Mouse (Mus musculus) forebrain, embryonic 10.5 days (tissue): ENCODE data around the gene Leng9. TPM values are rescaled to one million over a fixed set of nuclear protein-coding genes. Genes with fewer than 3 reads are reported as not detected.

Experiments used
- DNase-seq: peaks from one replicate; pipeline ENCODE4 v3.0.0-alpha.2; 2017; ENCODE audit warnings: low spot score; ENCODE audit errors: extremely low spot score
- H3K27ac ChIP-seq: fragments of 300-500 bp; sonication (generic); 2 replicates; pipeline ENCODE4 v1.5.1; 2016; ENCODE audit warnings: mild to moderate bottlenecking
- H3K27me3 ChIP-seq: fragments of 300-500 bp; sonication (generic); 2 replicates; pipeline ENCODE4 v1.6.1; 2016; ENCODE audit warnings: mild to moderate bottlenecking; ENCODE audit not compliant: poor library complexity, severe bottlenecking
- H3K36me3 ChIP-seq: fragments of 300-500 bp; sonication (generic); replicated peaks from 2 replicates; pipeline ENCODE4 v1.6.1; 2016; ENCODE audit warnings: mild to moderate bottlenecking, moderate library complexity
- H3K4me1 ChIP-seq: fragments of 300-500 bp; sonication (generic); 2 replicates; pipeline ENCODE4 v1.6.1; 2016
- H3K4me3 ChIP-seq: fragments of 300-500 bp; sonication (generic); 2 replicates; pipeline ENCODE4 v1.5.1; 2016; ENCODE audit warnings: mild to moderate bottlenecking, moderate library complexity
- H3K9me3 ChIP-seq: fragments of 300-500 bp; sonication (generic); 2 replicates; pipeline ENCODE4 v1.6.1; 2016; ENCODE audit warnings: mild to moderate bottlenecking, moderate library complexity
- WGBS: fragments of 180-500 bp; shearing (Covaris S2); methylation state at CpG from one replicate; pipeline ENCODE4 v1.1.7; 2016; 5-methylcytosine and 5-hydroxymethylcytosine counted together
- polyA plus RNA-seq: library from polyadenylated mRNA; unstranded; fragments of >200 nt; fragmentation: Nextera tagmentation; extraction: Ambion mirVana; gene quantifications from 2 replicates; pipeline ENCODE4 v1.2.1, GENCODE M21; 2016

Gene Leng9
- polyA plus RNA-seq, 1 experiment from 2014 or later = 1.8 TPM

DNA sequence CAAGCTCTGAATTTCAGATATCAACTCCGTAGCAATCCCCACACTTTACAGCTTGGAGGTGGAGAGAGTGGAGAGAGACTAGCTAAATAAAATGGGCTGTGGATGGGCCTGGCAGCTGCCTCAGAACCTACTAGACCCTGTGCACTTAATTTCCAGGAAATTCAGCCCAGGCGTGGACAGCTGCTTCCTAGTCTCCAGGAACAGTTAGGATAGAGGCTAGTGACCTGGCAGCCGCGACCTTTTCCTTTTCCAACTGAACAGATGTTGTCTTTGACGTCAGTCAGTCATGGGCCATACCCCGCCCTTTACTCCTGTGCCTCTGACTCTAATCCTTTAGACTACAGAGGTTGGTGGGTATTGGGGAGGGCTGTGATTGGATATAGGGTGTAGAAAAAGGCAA is 21.3 kb downstream of the Leng9 start:
- H3K36me3 ChIP-seq = peaks cover 78% of the 10 kb centered on the region
- H3K27me3 ChIP-seq = no peaks in the 10 kb centered on the region
- no peak for DNase-seq
- no peak overlapping the region for H3K4me3 ChIP-seq
- WGBS = 80% methylated on average over 6 of the region's 6 CpGs
- no peaks in the 10 kb centered on the region for H3K9me3 ChIP-seq
- H3K27ac ChIP-seq = no peak overlapping the region
- H3K4me1 ChIP-seq = peaks cover 36% of the 10 kb centered on the region

GRCm38 (mm10) chr7:4127894-4128293 is 22.3 kb downstream of the Leng9 start:
- DNase-seq = no peak
- Histone ChIP-seq H3K27me3 (no peaks in the 10 kb centered on the region), H3K36me3 (peaks cover 68% of the 10 kb centered on the region), H3K9me3 (no peaks in the 10 kb centered on the region), H3K4me1 (peaks cover 46% of the 10 kb centered on the region), H3K27ac (no peak overlapping the region), H3K4me3 (no peak overlapping the region)
- 90% methylated on average over 4 of the region's 4 CpGs for WGBS

DNA sequence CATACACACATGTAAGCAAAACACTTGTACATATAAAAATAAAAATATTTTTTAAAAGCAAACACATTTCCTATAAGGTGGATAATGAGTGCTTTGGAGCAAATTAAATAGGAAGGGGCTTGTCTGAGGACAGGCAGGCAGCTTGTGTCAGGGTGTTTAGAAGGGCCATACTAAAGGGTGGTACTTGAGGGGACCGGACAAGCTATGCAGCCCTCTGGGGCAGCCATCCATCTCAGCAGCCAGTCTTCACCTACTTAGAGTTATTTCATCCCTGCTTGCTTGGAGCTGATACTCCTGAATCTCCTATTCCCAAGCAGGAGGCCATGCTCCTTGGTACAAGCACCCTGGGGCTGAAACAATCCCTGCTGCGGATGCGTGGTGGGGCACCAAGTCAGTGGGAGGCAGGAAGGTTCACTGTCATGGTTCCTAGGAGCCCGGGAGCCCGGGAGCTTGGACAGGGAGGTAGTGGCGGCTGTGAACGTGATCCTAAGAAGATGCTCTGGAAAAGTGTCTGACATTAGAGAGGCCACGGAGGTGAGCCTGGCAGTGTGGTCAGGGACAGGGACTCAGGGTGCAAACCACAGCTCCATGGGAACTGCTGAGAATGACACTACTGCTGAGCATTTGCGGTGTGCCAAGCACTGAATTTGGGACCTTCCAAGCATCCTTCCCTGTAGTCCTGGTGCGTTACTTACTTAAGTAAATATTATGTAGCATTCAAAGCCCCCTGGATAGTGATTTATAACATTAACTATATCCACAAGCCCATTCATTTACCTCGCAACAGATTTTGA is 23.0 kb downstream of the Leng9 start:
- Histone ChIP-seq H3K4me3 (no peak overlapping the region), H3K36me3 (peaks cover 63% of the 10 kb centered on the region), H3K4me1 (peaks cover 53% of the 10 kb centered on the region), H3K9me3 (no peaks in the 10 kb centered on the region), H3K27ac (no peak overlapping the region), H3K27me3 (no peaks in the 10 kb centered on the region)
- no peak for DNase-seq
- 91% methylated on average over 11 of the region's 11 CpGs for WGBS

DNA sequence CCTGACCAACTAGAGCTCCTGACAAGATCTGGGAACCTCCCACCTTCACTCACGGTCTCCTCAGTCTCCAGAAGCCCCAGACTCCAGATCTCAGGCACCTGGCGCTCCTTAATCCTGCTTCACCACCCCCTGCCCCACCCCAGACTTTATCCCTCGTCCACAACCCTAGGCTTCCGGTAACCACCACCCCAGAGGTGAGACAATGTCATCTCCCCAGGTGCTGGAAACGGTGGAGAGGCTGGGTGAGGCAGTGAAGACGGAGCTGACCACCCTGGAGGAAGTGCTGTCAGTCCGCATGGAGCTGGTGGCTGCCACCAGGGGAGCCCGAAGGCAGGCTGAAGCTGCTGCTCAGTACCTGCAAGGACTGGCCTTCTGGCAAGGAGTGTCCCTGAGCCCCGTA is 24.9 kb downstream of the Leng9 start:
- 25% methylated on average over 9 of the region's 9 CpGs for WGBS
- Histone ChIP-seq H3K36me3 (peaks cover 49% of the 10 kb centered on the region), H3K4me3 (peak overlapping the region; percentile 81), H3K27ac (peak overlapping the region; percentile 93), H3K9me3 (no peaks in the 10 kb centered on the region), H3K4me1 (peaks cover 58% of the 10 kb centered on the region), H3K27me3 (peaks cover 12% of the 10 kb centered on the region)
- DNase-seq = no peak

- peaks cover 62% of the 10 kb centered on the region for H3K4me1 ChIP-seq
- peak overlapping the region; percentile 81 for H3K4me3 ChIP-seq
- no peaks in the 10 kb centered on the region for H3K9me3 ChIP-seq
- peak overlapping the region; percentile 93 for H3K27ac ChIP-seq
- H3K27me3 ChIP-seq = peaks cover 17% of the 10 kb centered on the region
- peaks cover 49% of the 10 kb centered on the region for H3K36me3 ChIP-seq
- no peak for DNase-seq
- 6% methylated on average over 5 of the region's 5 CpGs for WGBS
Observed at GRCm38 (mm10) chr7:4124856-4125255, 25.3 kb downstream of the Leng9 start.

DNA sequence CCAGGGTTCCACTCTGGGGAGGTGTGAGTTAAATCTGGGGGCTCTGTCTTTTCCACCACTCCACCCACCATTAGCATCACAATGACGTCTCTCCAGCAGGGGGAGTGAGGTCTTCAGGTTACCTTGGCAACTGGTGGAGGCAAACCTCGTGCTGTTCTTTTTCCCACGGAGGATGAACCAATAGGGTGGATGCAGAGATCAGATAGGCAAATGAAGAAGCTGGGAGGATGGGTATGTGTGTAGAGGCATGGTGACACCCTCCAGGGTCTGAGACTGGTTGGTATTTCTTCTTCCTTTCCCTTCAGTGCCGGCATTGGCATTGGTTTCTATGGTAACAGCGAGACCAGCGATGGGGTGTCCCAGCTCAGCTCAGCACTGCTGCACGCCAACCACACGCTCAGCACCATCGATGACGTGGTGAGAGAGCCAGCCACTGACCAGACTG is 25.8 kb downstream of the Leng9 start:
- Histone ChIP-seq H3K27ac (peak overlapping the region; percentile 93), H3K4me3 (peak overlapping the region; percentile 81), H3K27me3 (peaks cover 22% of the 10 kb centered on the region), H3K36me3 (peaks cover 44% of the 10 kb centered on the region), H3K9me3 (no peaks in the 10 kb centered on the region), H3K4me1 (peaks cover 67% of the 10 kb centered on the region)
- WGBS = under 1% methylated on average over 10 of the region's 10 CpGs
- peak; percentile 80 for DNase-seq

DNA sequence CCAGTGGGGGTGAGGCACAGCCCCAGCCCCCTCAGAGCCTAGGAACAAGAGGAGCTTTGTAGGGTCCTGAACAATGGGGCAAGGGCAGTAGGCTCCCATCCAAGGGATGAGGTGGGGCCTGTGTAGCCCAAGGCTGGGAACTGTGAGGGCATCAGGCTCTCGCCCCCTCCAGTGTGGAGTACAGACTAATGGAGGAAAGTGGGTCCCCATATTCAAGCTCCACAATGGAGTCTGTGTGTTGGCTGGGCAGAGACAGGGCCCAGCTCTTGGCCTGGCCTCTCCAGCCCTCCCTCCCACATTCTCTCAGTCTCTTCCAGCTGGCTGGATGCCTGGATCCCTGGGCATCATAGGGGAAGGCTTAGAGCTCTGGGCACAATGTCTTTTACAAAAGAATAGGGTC is 26.4 kb downstream of the Leng9 start:
- H3K4me3 ChIP-seq = peak overlapping the region; percentile 81

DNA sequence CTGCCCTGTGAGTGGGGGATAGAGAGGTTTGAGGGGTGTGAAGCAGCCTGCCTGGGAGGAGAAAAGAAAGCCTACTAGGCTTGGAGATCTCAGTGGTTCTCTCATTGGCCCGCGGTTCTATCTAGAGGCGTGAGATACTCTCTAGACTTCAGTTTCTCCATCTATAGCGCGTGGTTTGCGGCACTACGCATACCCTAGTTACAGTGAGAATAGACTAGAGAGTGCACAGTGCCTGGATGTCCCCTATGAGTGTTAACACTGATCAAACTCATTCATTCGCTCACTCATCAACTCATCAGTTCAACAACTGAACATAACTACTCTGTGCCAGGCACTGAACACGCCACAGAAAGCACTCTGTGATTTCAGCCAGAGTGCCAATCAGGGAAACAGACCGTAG is 27.4 kb downstream of the Leng9 start:
- Histone ChIP-seq H3K4me3 (peak overlapping the region; percentile 81; the same call in 1 of the 2 replicates), H3K36me3 (peaks cover 29% of the 10 kb centered on the region), H3K4me1 (peaks cover 74% of the 10 kb centered on the region), H3K27ac (peak overlapping the region; percentile 93), H3K27me3 (peaks cover 28% of the 10 kb centered on the region), H3K9me3 (no peaks in the 10 kb centered on the region)
- no peak for DNase-seq
- WGBS = 90% methylated on average over 10 of the region's 10 CpGs

More for the DNA sequence above, 26.4 kb downstream of the Leng9 start:
- WGBS = 24% methylated on average over 1 of the region's 1 CpGs
- Histone ChIP-seq H3K4me1 (peaks cover 73% of the 10 kb centered on the region), H3K27me3 (peaks cover 28% of the 10 kb centered on the region), H3K27ac (peak overlapping the region; percentile 93), H3K9me3 (no peaks in the 10 kb centered on the region), H3K36me3 (peaks cover 38% of the 10 kb centered on the region)
- peak; percentile 54 for DNase-seq

GRCm38 (mm10) chr7:4122076-4122768 is 28.0 kb downstream of the Leng9 start:
- H3K36me3 ChIP-seq = peaks cover 23% of the 10 kb centered on the region
- peak overlapping the region; percentile 81 for H3K4me3 ChIP-seq
- 52% methylated on average over 11 of the region's 11 CpGs for WGBS
- no peak for DNase-seq
- peaks cover 74% of the 10 kb centered on the region for H3K4me1 ChIP-seq
- H3K27me3 ChIP-seq = peaks cover 28% of the 10 kb centered on the region
- H3K27ac ChIP-seq = peak overlapping the region; percentile 93
- no peaks in the 10 kb centered on the region for H3K9me3 ChIP-seq

DNA sequence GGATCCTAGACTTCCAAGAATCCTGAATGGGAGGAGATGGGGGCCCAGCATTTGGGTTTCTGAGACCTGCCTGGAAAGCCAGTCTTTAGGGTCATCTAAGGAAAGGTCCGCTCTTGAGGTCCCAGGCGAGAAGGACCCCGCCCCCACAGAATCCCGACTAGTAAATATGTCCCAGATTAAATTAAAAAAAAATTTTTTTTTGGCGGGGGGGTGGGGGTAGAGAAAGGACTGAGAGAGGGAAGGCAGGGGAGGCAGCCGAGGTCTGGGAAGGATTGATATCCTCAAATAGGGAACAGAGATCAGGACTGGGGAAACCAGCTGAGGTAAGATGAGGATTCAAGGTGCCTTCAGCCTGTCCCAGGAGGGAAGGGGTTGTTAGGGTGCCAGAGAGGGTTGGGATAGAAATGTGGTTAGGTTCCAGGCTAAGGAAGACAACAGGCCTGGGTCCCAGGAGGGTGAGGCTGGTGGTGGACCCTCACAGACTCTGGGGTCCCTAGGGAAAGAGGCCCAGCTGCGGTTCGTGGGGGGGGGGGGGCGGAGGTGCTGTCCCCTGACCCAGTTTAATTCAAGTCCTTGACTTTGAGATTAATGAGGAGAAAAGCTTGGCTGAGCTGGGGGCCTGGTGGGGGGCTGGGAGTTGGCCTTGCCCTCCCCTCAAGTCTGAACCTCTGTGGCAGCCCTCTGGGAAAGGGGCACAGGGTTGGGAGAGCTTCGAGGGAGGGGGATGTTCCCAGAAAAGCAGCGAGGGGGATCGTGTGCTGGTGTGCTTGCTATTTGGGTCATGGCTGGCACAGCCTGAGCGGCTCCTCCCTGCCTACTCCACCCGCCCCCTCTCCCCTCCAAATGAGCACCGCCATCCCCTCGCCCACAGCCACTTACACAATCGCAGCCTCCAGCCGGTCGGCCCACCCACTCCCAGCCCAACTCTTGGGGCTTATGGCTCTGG is 29.9 kb downstream of the Leng9 start:
- H3K36me3 ChIP-seq = peaks cover 3% of the 10 kb centered on the region
- H3K4me3 ChIP-seq = peak overlapping the region; percentile 81
- no peaks in the 10 kb centered on the region for H3K9me3 ChIP-seq
- H3K27me3 ChIP-seq = peaks cover 28% of the 10 kb centered on the region
- DNase-seq = no peak
- peaks cover 66% of the 10 kb centered on the region for H3K4me1 ChIP-seq
- H3K27ac ChIP-seq = peak overlapping the region; percentile 93
- 18% methylated on average over 19 of the region's 19 CpGs for WGBS

DNA sequence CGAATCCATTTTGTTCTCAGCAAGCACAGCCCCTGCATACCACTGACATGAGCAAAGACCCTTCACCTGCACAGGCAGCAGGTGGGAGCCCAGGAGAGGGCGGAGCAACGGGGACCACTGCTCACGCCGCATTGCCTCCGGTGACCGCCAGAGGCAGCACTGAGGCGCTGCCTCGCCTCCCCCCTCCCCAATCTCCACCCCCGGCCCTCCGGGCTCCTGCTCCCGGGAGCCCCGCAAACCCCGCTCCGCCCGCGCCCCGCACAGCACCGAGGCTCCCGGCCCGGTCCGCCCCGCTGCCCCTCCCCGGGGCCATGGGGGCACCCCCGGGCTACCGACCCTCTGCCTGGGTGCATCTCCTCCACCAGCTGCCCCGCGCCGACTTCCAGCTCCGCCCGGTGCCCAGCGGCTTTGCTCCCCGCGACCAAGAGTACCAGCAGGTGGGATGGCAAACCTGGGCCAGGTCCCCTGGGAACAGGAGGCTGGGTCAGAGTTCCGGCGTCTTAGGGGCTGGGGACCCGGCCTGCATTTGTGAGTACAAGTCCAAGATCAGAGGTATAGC is 30.8 kb downstream of the Leng9 start, which contains the start of gene Ttyh1:
Gene Ttyh1, plus strand, starts transcription at position 65 of the 559 bp plus-strand sequence.
- 1% methylated on average over 36 of the region's 37 CpGs for WGBS
- H3K27ac ChIP-seq = peak within 1 kb of the TSS; percentile 93
- H3K36me3 ChIP-seq = peaks cover 3% of the 10 kb centered on the region; the same call in 1 of the 2 replicates
- peak; percentile 67 for DNase-seq
- peaks cover 58% of the 10 kb centered on the region for H3K4me1 ChIP-seq
- H3K27me3 ChIP-seq = peaks cover 28% of the 10 kb centered on the region
- H3K4me3 ChIP-seq = peak within 1 kb of the TSS; percentile 81
- no peaks in the 10 kb centered on the region for H3K9me3 ChIP-seq
